Mouse (Mus musculus): ENCODE measurements at regions not wholly inside any gene's neighbourhood (a gene's known extent, or its start where the extent isn't known, plus 50 kb on each side); places are given as distances from the start of the nearest gene placed in this dataset.

DNA sequence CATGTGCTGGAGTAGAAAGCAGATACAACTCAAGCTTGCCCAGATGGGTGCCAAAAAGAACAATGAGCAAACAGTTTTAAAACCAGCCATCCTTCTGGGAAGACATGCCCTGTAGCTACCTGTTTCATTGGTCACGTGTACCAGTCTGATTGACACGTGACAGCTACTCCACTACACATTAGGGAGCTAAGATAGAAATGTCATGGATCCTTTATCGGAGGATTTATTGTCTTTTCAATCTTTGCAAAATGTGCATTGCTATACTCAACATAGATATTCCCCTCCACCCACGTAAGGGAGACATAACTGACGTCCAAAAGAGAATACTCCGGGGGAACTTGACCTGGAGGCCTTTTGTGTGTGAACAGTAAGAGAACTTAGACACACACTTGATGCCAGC, 171.1 kb upstream of the Cited2 start:
- no peak for DNase-seq (ENCODE audit: low spot score)

DNA sequence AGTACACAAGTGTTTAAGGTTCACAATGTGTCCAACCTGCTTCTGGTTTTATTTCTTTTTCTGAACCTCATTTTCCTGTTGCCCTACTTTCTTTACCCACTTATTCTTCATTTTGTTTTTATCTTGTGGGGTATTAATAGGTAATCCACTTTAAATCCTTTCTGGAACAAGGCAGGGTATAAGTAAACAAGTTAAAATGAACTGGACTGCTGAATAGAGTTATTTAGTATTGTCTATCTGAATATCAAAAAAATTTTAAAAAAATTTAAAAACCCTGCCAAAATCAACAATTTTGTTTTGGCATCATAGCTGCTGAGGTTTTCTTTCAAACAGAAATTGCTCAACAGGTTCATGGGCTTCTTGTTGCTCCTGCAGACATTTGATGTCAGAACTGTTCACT, 170.7 kb upstream of the Cited2 start:
- no peak for DNase-seq (ENCODE audit: low spot score)

DNA sequence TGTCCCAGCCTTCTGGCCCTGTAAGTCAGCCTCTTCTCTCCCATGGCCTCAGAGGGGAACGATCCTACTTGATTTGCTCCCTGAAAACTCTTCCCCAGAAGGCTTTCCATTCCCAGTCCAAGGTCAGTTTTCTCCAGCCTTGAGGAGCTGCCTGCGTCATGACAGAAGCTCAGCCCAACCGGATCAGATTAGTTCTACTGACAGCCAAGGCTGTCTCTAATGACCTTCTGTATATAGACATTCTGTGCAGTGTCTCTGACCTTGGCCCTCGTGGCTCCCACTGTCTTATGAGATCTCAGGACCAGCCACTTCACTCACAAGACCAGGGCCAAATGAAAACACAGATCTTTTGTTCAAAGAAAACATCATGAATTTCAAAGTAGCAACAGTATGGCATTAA, 166.6 kb upstream of the Cited2 start:
- no peak for DNase-seq (ENCODE audit: low spot score)

DNA sequence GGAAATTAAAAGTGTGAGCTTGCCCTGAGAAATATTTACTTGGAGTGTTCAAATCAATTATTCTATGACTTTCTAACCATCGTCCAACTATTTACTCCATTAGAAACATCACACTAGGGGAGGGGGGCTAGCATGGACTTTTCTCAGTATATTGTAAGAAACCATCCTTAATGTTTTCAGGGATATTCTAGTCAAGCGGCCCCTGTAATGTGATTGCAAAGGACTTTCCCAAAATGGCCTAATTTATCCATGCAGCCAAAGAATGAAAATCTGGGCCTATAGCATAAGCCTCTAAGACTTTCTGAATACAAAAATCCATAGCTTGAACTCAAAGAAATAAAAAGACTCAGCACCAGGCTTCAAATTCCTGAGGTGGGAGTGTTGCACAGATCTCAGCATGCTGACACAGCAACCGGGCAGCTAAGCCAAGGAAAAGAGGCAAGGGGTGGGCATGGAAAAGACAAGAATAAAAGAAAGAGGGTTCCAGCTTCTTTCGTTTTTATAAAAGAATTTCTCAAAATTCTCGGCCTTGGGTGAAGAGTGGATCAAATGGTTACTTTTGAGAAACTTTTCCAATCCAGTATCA, 163.6 kb upstream of the Cited2 start:
- no peak for DNase-seq (ENCODE audit: low spot score)

DNA sequence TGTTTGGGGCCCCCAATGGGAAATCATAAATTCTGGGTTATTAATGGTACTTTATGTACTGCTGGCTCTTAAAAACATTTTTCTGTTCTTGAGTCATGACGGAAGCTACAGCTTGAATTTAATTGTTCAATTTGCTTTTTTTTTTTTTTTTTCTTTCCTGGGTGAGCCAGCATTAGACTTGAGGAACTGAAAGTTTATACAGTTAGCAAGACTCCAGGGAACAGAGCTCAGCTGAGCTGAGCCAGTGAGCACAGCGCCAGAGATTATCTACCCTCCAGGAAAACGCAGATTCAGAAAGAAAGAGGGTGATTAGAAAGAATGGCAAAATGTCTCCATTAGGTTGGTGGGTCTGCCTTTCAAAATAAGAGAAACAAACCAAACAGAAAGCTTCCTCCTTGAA, 163.0 kb upstream of the Cited2 start:
- no peak for DNase-seq (ENCODE audit: low spot score)

DNA sequence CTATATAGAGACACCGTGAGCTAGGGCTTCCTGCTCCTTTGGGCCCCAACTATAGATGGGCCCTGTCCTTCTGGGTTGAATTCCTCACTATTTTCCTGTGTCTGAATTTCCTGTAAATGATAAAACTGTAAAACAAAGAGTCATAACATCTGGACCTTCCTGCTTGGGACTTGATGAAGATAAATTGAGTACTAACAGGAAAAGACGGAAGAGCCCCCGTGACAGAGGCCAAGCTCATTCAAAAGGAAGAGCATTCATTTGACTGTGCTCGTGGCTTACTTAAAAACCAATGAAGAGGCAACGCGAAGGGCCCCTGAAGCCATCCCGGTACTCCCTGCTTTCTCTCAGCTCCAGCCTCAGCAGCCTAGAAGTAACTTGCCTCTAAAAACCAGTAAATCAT, 161.6 kb upstream of the Cited2 start:
- DNase-seq (ENCODE audit: low spot score): no peak

DNA sequence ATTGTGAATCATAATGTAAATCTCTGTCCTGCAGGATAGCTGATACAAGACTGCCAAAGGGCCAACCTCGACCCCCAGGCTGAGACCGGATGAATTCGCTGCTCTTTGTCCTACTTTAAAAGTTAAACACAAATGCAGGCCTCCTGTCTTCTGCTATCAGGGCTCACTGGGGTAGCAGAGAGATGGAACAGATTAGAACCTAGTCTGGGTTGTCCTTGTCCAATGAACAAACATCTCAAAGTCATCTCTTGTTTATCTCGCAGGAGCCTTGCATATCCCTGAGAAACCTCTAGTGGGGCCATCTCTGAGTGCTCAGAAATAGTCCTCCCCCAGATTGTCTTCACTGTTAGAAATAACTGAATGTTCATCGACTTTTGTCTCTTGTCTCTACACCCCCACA, 161.0 kb upstream of the Cited2 start:
- DNase-seq (ENCODE audit: low spot score): no peak

DNA sequence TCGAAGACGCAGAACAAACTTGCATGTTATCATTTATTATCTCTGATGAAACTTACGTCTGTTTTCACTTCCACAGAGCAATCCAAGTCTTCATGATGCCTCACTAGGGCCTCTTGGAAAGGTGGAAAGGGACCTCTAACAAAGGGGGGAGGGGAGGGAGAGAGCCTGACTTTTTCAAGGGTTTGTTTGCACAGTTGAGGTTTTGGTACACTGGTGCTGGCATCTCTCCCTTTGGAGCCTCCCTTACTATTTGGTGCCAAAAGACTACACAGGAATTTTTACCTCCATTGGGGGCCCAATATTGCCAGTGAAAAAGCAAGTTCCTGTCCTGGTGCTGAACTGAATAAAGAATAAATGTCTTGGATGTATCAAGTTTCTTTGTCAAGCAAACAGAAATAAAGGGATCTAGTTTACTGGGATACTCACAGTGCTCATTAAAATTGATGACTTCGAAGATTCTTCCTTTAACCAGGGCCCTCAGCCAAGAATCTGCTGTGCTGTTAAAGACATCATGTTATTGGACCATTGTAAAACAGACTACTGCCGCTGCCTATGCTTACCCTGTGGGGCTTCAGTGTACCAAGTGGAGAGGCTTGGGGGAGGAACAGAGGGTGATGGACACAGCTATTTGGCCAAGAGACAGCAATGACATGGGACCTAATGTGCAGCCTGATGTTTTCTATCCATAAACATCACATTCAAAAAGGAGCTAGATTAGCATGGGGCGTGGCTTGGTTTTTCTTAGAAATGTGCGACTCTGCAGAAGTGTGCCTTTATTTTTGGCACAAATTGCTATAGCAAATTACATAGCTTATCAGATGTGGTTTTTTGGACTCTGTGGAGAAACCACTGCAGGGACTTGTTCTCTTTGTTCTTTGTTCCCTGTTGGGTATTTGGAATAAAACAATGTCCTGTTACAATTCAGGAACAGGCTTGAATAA, 160.3 kb upstream of the Cited2 start:
- no peak for DNase-seq (ENCODE audit: low spot score)

DNA sequence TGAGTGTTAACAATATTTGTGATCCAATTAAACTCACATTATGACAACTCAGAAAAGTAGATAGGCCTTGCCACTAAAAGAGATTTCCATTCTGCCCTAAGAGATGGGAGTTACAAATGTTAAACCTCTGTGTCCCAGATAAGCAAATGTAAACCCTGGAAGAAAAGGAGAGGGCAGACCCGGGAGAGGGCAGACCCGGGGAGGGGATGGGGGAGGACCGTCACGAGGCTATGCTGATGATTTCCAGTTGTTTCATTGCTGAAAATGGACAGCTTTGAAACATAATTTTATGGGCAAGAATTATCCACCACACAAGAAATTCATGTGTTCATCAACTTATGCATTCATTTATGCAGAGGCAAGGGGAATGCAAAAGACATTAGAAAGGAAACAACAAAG, 159.7 kb upstream of the Cited2 start:
- no peak for DNase-seq (ENCODE audit: low spot score)

DNA sequence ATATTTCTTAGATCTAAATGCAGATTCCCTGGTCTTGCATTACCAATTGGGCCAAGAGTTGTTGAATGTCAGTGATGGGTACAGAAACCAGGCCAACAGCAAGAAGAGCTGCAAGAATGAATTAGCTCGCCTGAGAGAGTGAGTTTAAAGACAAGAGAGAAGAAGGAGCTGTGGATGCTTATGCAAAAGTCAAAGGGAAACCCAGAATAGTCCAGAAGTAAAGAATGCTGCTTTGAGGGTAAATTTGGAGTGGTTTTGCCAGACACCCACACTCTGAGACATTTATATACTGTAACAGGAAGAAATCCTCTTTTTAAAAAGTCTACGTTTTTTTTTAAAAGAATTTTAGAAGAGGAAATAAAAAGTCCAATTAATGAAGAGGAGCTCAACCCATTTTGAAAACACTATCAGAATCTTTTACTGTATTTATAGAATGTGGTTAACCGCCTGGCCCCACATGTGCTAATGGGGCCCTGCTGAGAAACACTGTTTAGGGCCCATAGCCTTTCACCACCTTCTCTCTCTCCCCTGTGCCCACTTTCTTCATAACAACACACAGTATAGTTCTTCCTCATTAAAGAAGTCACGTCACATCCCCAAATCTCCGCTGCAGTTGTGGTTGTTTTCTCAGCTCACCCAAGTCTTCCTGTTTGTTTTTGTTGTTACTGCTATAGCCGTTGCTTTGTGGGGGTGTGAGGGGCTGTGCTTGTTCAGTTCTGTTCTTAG, 158.0 kb upstream of the Cited2 start:
- DNase-seq (ENCODE audit: low spot score): no peak

DNA sequence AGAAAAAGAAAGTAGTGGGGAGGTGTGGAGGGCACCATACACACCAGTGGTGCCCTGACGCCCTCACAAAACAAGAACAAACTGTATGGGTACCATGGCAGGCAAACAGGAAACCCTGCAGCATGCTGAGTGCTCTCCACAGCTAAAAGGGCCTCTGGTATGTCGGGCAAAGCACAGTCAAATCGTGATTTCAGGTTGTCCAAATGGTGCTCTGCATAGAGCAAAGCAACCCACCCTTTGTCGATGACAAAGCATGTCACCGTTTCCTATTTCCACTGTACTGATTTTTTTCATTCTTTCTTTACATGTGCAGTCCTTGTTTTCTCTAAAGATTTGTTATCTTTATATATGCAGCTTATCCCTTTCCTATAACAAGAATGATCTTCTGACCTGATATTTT, 156.0 kb upstream of the Cited2 start:
- peak; percentile 66 for DNase-seq (ENCODE audit: low spot score)

DNA sequence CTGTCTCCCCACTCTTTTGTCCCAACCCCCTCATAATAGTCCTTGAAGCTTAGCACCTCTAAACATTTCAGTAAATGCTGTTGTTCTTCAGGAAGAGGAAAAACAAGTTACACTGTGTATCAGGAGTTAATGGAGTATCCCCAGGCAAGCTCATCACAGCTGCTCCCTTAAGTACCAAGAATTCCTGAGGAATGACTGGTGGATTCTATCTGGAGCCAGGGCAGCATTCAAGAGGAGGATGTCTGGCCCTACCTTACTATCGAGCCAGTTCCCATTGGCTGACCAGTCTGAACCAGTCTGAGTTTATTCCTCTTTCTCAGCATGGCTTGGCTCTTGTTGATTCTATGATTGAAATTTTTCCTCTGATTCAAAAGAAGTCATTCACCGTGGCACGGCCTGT, 155.4 kb upstream of the Cited2 start:
- no peak for DNase-seq (ENCODE audit: low spot score)

DNA sequence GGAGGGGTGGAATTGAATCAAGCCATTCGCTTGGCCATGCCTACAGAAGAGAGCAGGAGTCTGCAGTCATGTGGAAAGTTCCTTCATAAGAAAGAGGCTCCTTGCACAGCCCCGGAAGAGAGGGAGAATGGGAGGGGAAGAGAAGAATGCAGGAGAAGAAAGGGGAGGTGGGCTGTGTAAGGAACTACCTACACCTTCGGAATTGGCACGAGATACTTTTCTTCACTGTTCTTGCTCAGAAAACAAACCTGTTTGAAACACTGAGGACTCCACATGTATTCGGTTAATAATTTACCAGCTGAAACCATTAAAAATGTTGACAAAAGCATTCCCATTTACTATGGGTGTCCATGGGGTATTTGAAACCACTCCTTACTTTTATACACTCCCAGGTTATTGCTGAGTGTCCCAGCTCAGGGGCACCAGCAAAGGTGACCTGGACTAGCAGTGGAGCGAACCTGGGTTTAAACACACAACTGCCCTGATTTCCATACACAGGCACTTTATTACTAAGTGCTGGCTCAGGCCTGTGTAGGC, 153.4 kb upstream of the Cited2 start:
- DNase-seq (ENCODE audit: low spot score): no peak

DNA sequence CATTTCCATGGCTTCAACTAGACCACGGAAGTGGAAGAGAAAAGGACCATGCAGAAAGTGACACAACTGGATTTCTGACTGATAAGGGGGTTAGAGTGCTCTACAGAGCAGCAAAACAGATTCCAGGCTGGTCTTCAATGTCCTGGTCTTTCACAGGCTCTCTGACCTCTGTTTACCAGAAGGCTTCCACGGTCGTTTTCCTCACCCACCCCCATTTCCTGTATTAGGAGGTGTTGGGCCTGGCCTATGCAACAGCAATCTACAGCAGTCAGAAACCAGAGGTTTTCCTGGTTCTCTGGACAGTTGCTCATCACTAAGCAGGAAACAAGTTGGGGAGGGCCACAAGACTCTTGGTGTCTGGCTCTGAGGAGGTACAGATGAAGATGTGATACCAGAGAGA, 148.1 kb upstream of the Cited2 start:
- no peak for DNase-seq (ENCODE audit: low spot score)

DNA sequence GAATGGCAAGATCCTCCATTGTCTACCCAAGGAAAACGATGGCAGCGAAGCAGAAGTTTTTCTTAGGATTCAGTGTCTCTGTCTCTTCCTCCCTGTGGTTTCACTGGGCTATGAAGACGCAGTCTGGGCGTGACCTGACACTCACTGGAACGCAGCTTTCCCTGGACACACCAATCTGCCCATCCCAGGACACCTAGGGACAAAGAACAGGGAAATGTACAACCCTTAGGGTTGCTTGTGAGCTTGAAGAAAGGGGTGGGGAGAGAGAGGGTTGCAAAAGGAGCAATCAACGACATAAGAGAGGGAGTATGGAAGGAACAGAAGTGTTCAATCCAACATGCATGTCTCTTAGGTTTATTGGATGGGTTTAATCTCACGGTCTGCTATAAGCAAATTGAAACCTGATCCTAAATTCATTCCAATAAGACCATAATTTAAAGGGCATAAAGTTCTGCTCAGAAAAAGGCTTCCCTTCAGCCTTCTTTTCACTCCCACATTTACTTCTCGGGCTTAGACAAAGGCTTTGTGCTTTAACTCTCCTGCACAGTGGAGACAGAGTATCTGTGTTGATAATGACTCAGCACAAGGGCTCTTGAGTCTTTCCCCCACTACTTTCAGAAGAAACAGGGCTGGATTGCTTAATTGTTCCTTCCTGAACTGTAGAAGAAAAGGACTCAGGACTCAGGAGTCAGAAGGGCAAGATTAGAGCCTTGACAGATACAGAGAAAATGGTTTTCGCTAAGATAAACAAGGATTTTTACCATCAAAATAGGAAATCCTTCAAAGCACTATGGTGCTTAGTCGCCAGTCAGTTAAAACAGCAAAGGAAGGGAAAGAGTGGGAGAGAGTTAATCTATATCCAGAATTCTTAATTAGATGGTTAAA, 147.3 kb upstream of the Cited2 start:
- peak; percentile 81 for DNase-seq (ENCODE audit: low spot score)

DNA sequence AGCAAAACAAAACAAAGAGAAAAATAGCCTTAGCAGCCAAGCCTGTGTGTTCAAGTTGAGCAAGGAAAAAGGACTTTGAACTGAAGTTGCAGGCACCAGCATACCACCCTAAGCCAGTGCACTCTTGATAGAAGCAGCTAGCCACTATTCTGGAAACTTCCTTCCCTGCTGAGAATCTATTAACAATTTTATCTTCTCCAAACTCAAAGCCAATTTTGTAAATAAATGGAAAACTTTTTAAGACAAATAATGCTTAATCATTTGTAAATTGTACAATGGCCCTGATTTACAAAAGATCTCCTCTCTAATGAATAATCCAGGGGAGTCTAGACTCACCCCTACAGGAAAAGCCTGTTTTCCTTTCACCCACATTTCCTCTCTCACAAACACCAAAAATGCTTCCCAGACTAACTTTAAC, 146.7 kb upstream of the Cited2 start:
- DNase-seq (ENCODE audit: low spot score): no peak

DNA sequence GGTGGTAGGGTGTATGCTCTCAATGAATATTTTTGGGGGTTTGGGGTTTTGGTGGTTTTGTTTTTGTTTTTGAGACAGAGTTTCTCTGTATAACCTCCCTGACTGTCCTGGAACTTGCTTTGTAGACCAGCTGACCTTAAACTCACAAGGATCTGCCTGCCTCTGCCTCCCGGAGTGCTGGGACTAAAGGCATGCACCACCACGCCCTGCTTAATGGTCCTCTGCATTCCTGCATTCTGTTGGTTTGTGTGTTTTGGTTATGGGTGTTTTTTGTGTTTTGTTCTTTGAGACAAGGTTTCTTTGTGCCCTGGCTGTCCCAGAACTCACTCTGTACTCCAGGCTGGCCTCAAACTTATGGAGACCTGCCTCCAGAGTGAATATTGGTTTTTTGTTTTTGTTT, 143.6 kb upstream of the Cited2 start:
- DNase-seq (ENCODE audit: low spot score): no peak

DNA sequence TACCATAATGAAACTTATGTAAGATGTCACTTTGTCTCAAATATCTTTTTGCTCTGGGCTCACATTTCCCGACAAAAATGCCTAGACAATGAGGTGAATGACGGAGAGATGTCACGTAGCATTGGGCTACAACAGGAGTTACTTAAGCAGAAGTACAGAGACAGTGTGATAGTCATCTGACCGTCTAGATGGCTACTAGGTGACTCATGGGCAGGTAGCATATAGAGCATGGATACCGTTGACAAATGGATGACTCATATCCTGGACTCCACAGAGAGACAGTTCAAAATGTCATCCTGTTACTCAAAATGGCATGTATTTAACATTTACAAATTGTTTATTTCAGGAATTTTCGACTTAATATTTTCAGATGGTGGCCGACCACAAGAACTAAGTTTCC, 138.2 kb upstream of the Cited2 start:
- no peak for DNase-seq (ENCODE audit: low spot score)

DNA sequence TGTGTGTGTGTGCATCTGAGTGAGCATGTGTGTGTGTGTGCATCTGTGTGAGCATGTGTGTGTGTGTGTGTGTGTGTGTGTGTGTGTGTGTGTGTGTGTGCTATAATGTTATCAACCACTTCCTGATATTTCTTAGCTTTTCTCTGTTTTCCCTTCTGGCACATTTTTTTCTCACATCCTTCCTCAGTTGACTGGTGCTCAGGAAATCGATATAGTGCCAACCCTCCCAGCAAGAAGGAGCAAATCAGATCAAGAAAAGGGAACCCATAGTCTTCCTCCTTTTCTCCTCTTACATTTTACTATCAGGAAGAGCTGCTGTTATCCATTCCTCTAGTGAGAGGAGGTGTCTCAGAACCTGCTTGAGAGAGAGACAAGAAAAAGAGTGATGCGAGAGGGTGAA, 136.1 kb upstream of the Cited2 start:
- DNase-seq (ENCODE audit: low spot score): no peak

DNA sequence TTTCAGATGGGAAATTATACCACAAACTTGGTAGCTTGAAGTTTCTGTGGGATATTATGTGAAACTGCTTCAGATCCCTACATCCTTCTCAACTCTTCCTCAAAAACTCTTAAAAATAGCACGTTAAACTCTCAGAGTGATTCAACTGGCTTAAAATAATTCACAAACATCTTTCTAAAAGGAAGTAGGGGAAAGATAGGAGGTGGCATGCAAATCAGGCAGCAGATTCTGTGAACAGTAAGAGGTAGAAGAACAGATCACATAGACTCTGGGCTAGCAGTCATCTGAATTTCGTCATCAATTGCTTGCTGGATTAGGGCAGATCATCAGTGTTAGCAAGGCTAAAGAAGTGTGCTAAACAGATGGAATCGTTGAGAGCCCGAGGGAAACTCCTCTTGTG, 133.9 kb upstream of the Cited2 start:
- DNase-seq (ENCODE audit: low spot score): no peak

DNA sequence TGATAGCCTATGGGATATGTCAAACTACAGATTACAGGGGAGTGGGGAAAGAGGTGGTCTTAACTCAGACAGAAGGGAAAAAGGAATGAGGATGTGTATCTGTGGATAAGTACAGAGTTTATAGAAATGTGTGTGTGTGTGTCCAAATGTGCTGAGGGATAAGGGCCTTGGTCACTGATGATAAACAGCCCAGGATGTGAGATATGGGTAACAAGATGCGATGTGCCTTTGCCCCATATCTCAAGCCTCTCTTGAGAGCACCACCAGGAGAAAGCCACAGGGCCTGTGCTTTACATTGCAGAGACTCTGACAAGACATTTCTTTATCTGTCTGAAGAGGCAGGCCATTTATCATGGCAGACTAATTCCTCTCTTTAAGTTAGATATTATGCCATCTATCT, 132.8 kb upstream of the Cited2 start:
- no peak for DNase-seq (ENCODE audit: low spot score)

DNA sequence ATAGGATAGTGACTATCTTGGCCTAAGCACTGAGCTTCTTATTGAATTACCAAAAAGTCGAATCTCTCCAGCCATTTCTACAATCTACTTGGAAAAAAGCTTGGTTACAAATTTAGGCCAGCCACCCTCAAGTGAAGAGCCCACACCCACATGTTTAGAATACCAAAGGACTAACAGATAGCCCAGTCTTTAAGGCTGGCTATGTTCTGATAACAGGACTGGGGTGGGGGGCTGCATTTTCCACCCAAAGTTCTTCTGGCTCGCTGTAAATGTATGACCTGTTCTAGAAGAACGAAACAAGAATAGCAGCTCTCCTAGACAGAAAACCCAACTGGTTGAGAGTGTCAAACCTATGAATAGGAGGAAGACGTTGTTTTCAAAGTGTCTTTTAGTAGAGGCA, 130.6 kb upstream of the Cited2 start:
- no peak for DNase-seq (ENCODE audit: low spot score)

Measured in lung, postnatal 25 days (tissue).